Mouse (Mus musculus) erythroblast, embryonic 14.5 days (primary cell): ENCODE results near the gene Ptpre.

Source experiments
- GATA1 ChIP-seq: IDR thresholded peaks from 2 replicates; pipeline ENCODE4 v1.6.1; 2012; ENCODE audit warnings: low read length, inconsistent platforms, mixed read lengths
- TAL1 ChIP-seq: IDR thresholded peaks from 3 replicates; pipeline ENCODE4 v1.6.1; 2012; ENCODE audit warnings: low read length, inconsistent platforms, mixed read lengths

DNA sequence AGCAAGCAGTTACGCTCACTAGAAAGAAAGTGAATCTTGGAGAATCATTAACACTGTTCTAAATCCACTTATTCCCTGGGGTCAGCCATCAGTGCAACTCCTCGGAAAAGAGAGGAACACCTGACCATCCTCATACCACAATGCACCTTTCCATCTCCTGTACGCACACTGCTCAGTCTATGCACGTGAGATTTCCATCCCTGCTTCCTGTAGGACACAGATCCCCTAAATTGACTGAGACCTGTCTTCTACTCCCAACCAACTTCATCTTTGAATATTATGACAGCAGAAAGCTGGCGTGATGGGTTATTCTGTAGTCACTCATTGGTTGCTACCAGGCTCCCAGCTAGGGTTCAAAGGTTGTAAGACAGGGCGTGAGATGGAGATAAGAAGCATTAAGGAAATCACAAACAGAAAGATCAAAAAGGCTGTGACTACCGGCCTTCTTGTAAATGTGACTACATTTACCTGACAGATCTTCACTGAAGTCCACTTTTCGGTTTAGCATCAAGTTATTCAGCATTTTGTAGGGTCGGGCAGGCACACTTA is 166.4 kb downstream of the Ptpre start:
- no peak for TF ChIP-seq GATA1
- TF ChIP-seq TAL1: no peak
